Mouse (Mus musculus) liver, embryonic 11.5 days (tissue): ENCODE measurements around the gene Tef. TPM values are rescaled to one million over a fixed set of nuclear protein-coding genes. Genes with fewer than 3 reads are reported as not detected.

ENCODE experiments used
- ATAC-seq: fragments of 200-750 bp; cut with Nextera tagmentation; replicated peaks from 2 replicates; pipeline ENCODE4 v1.8.0; 2017; ENCODE audit warnings: moderate number of reproducible peaks, mild to moderate bottlenecking, moderate TSS enrichment, moderate library complexity; ENCODE audit not compliant: low FRiP score
- DNase-seq: peaks from one replicate; pipeline ENCODE4 v3.0.0-alpha.2; 2017; ENCODE audit warnings: low spot score
- H3K27ac ChIP-seq: fragments of 300-500 bp; sonication (generic); 2 replicates; pipeline ENCODE4 v1.5.1; 2014; ENCODE audit warnings: mild to moderate bottlenecking, low read depth, low read length, control low read depth
- H3K27me3 ChIP-seq: fragments of 300-500 bp; sonication (generic); replicated peaks from 2 replicates; pipeline ENCODE4 v1.6.1; 2014; ENCODE audit warnings: low read length, mixed read lengths; ENCODE audit not compliant: control insufficient read depth, insufficient read depth
- H3K36me3 ChIP-seq: fragments of 300-500 bp; sonication (generic); 2 replicates; pipeline ENCODE4 v1.6.1; 2014; ENCODE audit warnings: mild to moderate bottlenecking, low read length, moderate library complexity, mixed read lengths; ENCODE audit not compliant: control insufficient read depth, insufficient read depth
- H3K4me1 ChIP-seq: fragments of 300-500 bp; sonication (generic); replicated peaks from 2 replicates; pipeline ENCODE4 v1.6.1; 2014; ENCODE audit warnings: low read length, mixed read lengths; ENCODE audit not compliant: control insufficient read depth, insufficient read depth
- H3K4me2 ChIP-seq: fragments of 300-500 bp; sonication (generic); 2 replicates; pipeline ENCODE4 v1.6.1; 2014; ENCODE audit warnings: mild to moderate bottlenecking, control low read depth, moderate library complexity
- H3K4me3 ChIP-seq: fragments of 300-500 bp; sonication (generic); 2 replicates; pipeline ENCODE4 v1.5.1; 2014; ENCODE audit warnings: low read depth, low read length, control low read depth
- H3K9ac ChIP-seq: fragments of 300-500 bp; sonication (generic); 2 replicates; pipeline ENCODE4 v1.6.1; 2014; ENCODE audit warnings: low read depth, low read length, control low read depth
- H3K9me3 ChIP-seq: fragments of 300-500 bp; sonication (generic); 2 replicates; pipeline ENCODE4 v1.6.1; 2016; ENCODE audit warnings: low read length, inconsistent platforms, mixed read lengths; ENCODE audit not compliant: control insufficient read depth
- WGBS: fragments of 180-500 bp; shearing (Covaris S2); extraction: QIAGEN DNeasy Blood & Tissue Kit; methylation state at CpG from one replicate; pipeline ENCODE4 v1.1.7; 2014; 5-methylcytosine and 5-hydroxymethylcytosine counted together
- polyA plus RNA-seq: library from polyadenylated mRNA; unstranded; fragments of >200 nt; fragmentation: Nextera tagmentation; extraction: Ambion mirVana; gene quantifications from 2 replicates; pipeline ENCODE4 v1.2.1, GENCODE M21; 2014

Tef gene
- polyA plus RNA-seq = 12.0 and 12.6 TPM in 2 replicates

DNA sequence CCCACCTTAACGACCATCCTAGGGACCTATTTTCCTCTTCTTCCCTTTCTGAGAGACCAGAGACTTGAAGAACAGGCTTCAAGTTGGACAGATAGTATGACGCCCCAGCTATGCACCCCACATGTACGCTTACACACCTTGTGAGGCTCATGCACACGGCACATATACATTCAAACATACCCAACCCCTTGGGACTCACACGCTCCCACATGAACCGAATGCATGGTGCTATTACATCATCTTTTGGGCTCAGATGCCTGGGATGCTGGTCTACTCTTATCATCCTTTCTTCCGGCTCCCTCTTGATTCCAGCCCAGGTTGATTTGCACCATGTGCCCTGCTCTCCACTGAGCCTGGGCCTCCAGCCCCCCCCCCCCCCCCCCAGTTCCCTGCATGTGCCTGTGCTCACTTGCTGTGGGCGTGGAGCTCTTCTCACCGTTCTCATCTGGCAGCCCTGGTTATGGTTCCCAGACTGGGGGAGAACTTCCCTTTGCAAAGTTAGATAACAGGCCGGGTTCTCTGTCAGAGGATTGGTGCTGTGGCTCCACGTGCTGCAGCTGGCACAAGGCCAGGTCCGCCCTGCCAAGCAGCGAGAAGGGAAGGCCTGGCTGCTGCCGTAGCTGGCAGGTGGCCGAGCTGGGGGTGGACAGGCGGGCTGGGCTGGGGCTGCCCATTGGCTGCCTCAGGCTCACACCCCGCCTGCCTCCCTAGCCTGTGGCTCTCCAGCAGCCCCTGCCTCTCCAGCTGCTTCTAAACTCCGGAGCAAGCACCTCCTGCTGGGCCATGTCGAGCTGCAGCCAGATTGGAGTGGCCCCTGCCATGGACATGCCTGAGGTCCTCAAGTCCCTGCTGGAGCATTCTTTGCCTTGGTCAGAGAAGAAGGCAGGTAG lies at the start of gene Tef:
Gene Tef, plus strand, starts transcription at position 421 of the 890 bp plus-strand sequence.
- Histone ChIP-seq H3K27me3 (no peaks in the 10 kb centered on the region), H3K4me2 (peak within 1 kb of the TSS; percentile 83), H3K36me3 (no peaks in the 10 kb centered on the region), H3K4me3 (peak within 1 kb of the TSS; percentile 42), H3K27ac (peak within 1 kb of the TSS; percentile 49), H3K4me1 (peaks cover 31% of the 10 kb centered on the region), H3K9me3 (no peaks in the 10 kb centered on the region), H3K9ac (peak within 1 kb of the TSS; percentile 57)
- 22% methylated on average over 19 of the region's 19 CpGs for WGBS
- peak; percentile 85 for ATAC-seq
- DNase-seq = peak; percentile 86

DNA sequence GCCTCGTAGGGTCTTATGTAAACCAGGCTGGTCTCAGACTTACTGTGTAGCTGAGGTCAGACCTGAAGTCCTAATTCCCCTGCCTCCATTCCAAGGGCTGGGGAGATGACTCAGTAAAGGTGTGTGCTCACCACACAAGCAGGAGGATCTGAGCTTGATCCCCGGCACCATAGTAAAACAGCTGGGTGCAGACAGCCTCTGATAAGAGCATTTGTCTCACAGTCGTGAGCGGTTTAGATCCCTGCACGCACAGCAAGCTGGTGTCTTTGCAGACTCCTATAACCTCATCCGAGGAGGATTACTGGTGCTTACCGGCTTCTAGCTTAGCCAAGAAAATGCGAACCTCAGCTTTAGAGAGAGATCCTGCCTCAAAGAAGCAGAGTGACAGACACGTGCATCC lies 48.6 kb upstream of the Tef start:
- Histone ChIP-seq H3K4me3 (no peak overlapping the region), H3K9ac (no peak overlapping the region), H3K27me3 (no peaks in the 10 kb centered on the region), H3K4me2 (no peak overlapping the region), H3K27ac (no peak overlapping the region), H3K4me1 (0 out of 2 replicates have a peak, but pooled peaks cover 2% of the 10 kb centered on the region), H3K9me3 (no peaks in the 10 kb centered on the region), H3K36me3 (no peaks in the 10 kb centered on the region)
- 81% methylated on average over 9 of the region's 9 CpGs for WGBS
- DNase-seq (no peak), ATAC-seq (0 out of 2 replicates have a peak, but pooled peaks have one; percentile 41)

- no peak overlapping the region for H3K27ac ChIP-seq
- no peak overlapping the region for H3K4me2 ChIP-seq
- peaks cover 16% of the 10 kb centered on the region for H3K4me1 ChIP-seq
- H3K9me3 ChIP-seq = no peaks in the 10 kb centered on the region
- 0 out of 2 replicates have a peak, but pooled peaks cover 2% of the 10 kb centered on the region for H3K36me3 ChIP-seq
- WGBS = 93% methylated on average over 5 of the region's 5 CpGs
- DNase-seq = no peak
- H3K9ac ChIP-seq = no peak overlapping the region
- ATAC-seq = no peak
- no peaks in the 10 kb centered on the region for H3K27me3 ChIP-seq
- no peak overlapping the region for H3K4me3 ChIP-seq
These were observed 43.5 kb upstream of the Tef start for GRCm38 (mm10) chr15:81758701-81759100.

GRCm38 (mm10) chr15:81759542-81759941 lies 42.7 kb upstream of the Tef start:
- ATAC-seq = peak; percentile 70; the same call in 1 of the 2 replicates
- Histone ChIP-seq H3K4me1 (peaks cover 21% of the 10 kb centered on the region), H3K36me3 (0 out of 2 replicates have a peak, but pooled peaks cover 2% of the 10 kb centered on the region), H3K27me3 (no peaks in the 10 kb centered on the region), H3K9me3 (no peaks in the 10 kb centered on the region), H3K4me2 (no peak overlapping the region), H3K27ac (peak overlapping the region; percentile 52), H3K4me3 (no peak overlapping the region), H3K9ac (no peak overlapping the region)
- WGBS = 72% methylated on average over 3 of the region's 3 CpGs
- no peak for DNase-seq

DNA sequence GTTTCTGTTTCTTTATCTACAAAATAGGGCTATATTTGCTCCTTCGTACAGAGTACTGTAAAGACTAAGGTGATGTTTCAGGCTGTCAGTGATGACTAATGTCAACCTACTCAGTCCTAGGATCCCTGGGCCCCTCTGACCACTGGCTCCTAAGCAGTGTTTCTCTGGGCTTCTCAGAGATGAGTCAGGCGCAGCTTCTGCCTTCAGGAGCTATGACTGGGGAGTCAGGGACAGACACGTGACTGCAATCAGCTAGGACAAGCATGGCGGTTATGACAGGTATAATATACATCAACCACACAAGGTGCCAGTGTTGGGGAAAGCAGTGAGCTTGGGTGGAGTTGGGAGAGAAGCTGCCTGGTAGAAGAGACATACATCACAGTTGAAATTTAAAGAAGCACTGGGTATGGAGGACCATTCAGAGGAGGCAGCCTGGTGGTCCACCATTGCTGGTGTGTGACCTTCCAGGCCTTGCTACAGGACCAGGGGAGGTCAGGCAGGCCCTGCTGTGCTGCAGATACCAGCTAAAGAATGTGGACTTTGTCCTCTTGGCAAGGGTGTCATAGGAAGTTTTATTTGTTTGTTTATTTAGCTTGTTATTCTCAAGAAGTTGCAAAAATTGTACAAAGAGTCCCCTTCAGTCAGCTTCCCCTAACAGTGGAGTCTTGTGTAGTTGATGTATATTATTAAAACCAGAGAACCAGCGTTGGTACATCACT lies 41.7 kb upstream of the Tef start:
- 83% methylated on average over 5 of the region's 5 CpGs for WGBS
- Histone ChIP-seq H3K4me1 (peaks cover 30% of the 10 kb centered on the region), H3K4me3 (no peak overlapping the region), H3K9me3 (no peaks in the 10 kb centered on the region), H3K27ac (no peak overlapping the region), H3K36me3 (0 out of 2 replicates have a peak, but pooled peaks cover 2% of the 10 kb centered on the region), H3K4me2 (no peak overlapping the region), H3K27me3 (no peaks in the 10 kb centered on the region), H3K9ac (no peak overlapping the region)
- ATAC-seq (no peak), DNase-seq (no peak)

DNA sequence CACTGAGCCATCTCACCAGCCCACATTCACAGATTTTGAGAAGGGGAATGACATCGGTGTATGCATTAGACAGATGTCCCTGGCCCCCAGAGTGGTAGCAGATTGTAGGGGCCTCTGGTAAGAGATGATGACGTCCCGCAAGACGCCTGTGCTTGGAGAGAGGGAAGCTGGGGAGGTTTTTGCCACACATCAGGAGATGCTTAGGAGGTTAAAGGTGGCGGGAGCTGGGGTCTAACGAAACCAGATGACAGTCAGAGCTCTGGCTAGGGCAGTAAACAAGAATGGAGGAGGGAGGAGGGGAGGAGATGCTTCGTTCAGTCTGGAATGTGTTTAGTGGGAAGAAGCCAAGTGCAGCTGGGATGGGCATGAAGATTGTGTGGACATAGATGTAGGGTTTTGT lies 40.8 kb upstream of the Tef start:
- H3K36me3 ChIP-seq = 0 out of 2 replicates have a peak, but pooled peaks cover 2% of the 10 kb centered on the region
- WGBS = 88% methylated on average over 7 of the region's 7 CpGs
- no peak overlapping the region for H3K27ac ChIP-seq
- H3K9me3 ChIP-seq = no peaks in the 10 kb centered on the region
- H3K4me2 ChIP-seq = no peak overlapping the region
- DNase-seq = no peak
- no peak overlapping the region for H3K4me3 ChIP-seq
- H3K4me1 ChIP-seq = peaks cover 33% of the 10 kb centered on the region
- ATAC-seq = no peak
- no peak overlapping the region for H3K9ac ChIP-seq
- H3K27me3 ChIP-seq = no peaks in the 10 kb centered on the region

GRCm38 (mm10) chr15:81761959-81762358 lies 40.3 kb upstream of the Tef start:
- no peaks in the 10 kb centered on the region for H3K27me3 ChIP-seq
- H3K36me3 ChIP-seq = 0 out of 2 replicates have a peak, but pooled peaks cover 2% of the 10 kb centered on the region
- no peak overlapping the region for H3K9ac ChIP-seq
- H3K27ac ChIP-seq = no peak overlapping the region
- peaks cover 33% of the 10 kb centered on the region for H3K4me1 ChIP-seq
- H3K4me2 ChIP-seq = no peak overlapping the region
- no peaks in the 10 kb centered on the region for H3K9me3 ChIP-seq
- H3K4me3 ChIP-seq = no peak overlapping the region
- ATAC-seq (no peak), DNase-seq (no peak)
- 77% methylated on average over 3 of the region's 3 CpGs for WGBS

GRCm38 (mm10) chr15:81764573-81764972 lies 37.6 kb upstream of the Tef start:
- H3K4me1 ChIP-seq = peaks cover 27% of the 10 kb centered on the region
- H3K4me2 ChIP-seq = peak overlapping the region; percentile 39
- no peak overlapping the region for H3K4me3 ChIP-seq
- ATAC-seq (peak; percentile 71), DNase-seq (no peak)
- WGBS = 47% methylated on average over 6 of the region's 6 CpGs
- peak overlapping the region; percentile 11; the same call in 1 of the 2 replicates for H3K27ac ChIP-seq
- no peaks in the 10 kb centered on the region for H3K9me3 ChIP-seq
- no peaks in the 10 kb centered on the region for H3K27me3 ChIP-seq
- H3K9ac ChIP-seq = no peak overlapping the region
- 0 out of 2 replicates have a peak, but pooled peaks cover 9% of the 10 kb centered on the region for H3K36me3 ChIP-seq
